Mouse (Mus musculus): ENCODE measurements around the gene 9130008F23Rik.

DNA sequence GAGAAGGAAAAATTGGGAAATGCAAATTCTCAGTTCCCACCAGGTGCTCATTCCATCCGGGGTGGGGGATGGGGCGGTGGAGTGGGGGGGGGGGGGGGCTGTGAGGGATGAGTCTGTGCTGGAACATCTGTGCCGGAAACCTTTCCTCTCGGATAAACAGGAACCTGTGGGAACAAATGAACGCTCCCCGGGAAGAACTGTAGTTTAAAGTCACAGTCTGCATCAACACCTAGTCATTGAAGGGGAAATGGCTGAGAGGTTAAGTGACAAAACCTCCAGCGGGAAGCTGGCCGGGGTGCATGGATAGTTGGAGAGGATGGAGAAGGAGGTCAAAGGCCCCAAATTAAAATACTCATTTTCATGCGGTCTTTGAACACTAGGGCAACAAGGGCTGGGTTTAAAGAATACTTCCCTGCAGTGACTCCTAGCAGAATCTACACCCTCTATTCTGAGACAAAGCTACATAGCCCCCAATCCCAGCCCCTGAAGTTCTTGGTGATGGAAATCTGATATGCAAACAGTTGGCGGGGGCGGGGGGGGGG is 23.8 kb upstream of the 9130008F23Rik start:
- TF ChIP-seq GATA1 (IDR thresholded peaks at IDR 0.05; ENCODE audit: borderline replicate concordance, low read length) (no peak), FLI1 (IDR thresholded peaks at IDR 0.05; ENCODE audit: low read length) (no peak)
